Mouse (Mus musculus) limb, embryonic 15.5 days (tissue): ENCODE measurements around the gene Rabgap1. TPM values are rescaled to one million over a fixed set of nuclear protein-coding genes. Genes with fewer than 3 reads are reported as not detected.

ENCODE experiments used
- ATAC-seq: fragments of 200-750 bp; cut with Nextera tagmentation; 2 replicates; pipeline ENCODE4 v1.8.0; 2017; ENCODE audit warnings: low read depth, moderate TSS enrichment; ENCODE audit not compliant: insufficient number of reproducible peaks, low FRiP score, low TSS enrichment
- H3K27ac ChIP-seq: fragments of 300-500 bp; sonication (generic); 2 replicates; pipeline ENCODE4 v1.5.1; 2015; ENCODE audit warnings: moderate library complexity, mild to moderate bottlenecking, inconsistent platforms
- H3K27me3 ChIP-seq: fragments of 300-500 bp; sonication (generic); 2 replicates; pipeline ENCODE4 v1.6.1; 2015; ENCODE audit warnings: inconsistent platforms
- H3K36me3 ChIP-seq: fragments of 300-500 bp; sonication (generic); 2 replicates; pipeline ENCODE4 v1.6.1; 2015; ENCODE audit warnings: inconsistent platforms
- H3K4me1 ChIP-seq: fragments of 300-500 bp; sonication (generic); 2 replicates; pipeline ENCODE4 v1.6.1; 2015; ENCODE audit warnings: inconsistent platforms
- H3K4me2 ChIP-seq: fragments of 300-500 bp; sonication (generic); 2 replicates; pipeline ENCODE4 v1.6.1; 2015; ENCODE audit warnings: mild to moderate bottlenecking, inconsistent platforms
- H3K4me3 ChIP-seq: fragments of 300-500 bp; sonication (generic); 2 replicates; pipeline ENCODE4 v1.5.1; 2015; ENCODE audit warnings: mild to moderate bottlenecking, inconsistent platforms
- H3K9ac ChIP-seq: fragments of 300-500 bp; sonication (generic); 2 replicates; pipeline ENCODE4 v1.6.1; 2015; ENCODE audit warnings: inconsistent platforms
- H3K9me3 ChIP-seq: fragments of 300-500 bp; sonication (generic); 2 replicates; pipeline ENCODE4 v1.6.1; 2016; ENCODE audit warnings: inconsistent platforms
- WGBS: fragments of 180-500 bp; shearing (Covaris S2); methylation state at CpG from one replicate; pipeline ENCODE4 v1.1.7; 2015; 5-methylcytosine and 5-hydroxymethylcytosine counted together
- polyA plus RNA-seq: library from polyadenylated mRNA; unstranded; fragments of >200 nt; fragmentation: Nextera tagmentation; extraction: Ambion mirVana; gene quantifications from 2 replicates; pipeline ENCODE4 v1.2.1, GENCODE M21; 2015

Rabgap1 gene
- 42.2 and 45.1 TPM in 2 replicates for polyA plus RNA-seq

GRCm38 (mm10) chr2:37442611-37443591 is at the start of gene Rabgap1, which contains the start of the genes Zbtb26 and Zbtb6:
Rabgap1 (plus strand) TSS chr2:37443279.
Zbtb26 (minus strand) TSS chr2:37443135.
Zbtb6 (minus strand) TSS chr2:37443171.
- Histone ChIP-seq H3K4me1 (peaks cover 7% of the 10 kb centered on the region; the same call in 1 of the 2 replicates), H3K27ac (peak within 1 kb of the TSS; percentile 93), H3K4me2 (peak within 1 kb of the TSS; percentile 63), H3K36me3 (no peaks in the 10 kb centered on the region), H3K27me3 (no peaks in the 10 kb centered on the region), H3K4me3 (peak within 1 kb of the TSS; percentile 72), H3K9ac (peak within 1 kb of the TSS; percentile 91), H3K9me3 (no peaks in the 10 kb centered on the region)
- peak; percentile 97 for ATAC-seq
- WGBS = under 1% methylated on average over 51 of the region's 51 CpGs

GRCm38 (mm10) chr2:37395539-37395938 is 47.5 kb upstream of the Rabgap1 start:
- Histone ChIP-seq H3K9me3 (no peaks in the 10 kb centered on the region), H3K9ac (no peak overlapping the region), H3K4me1 (no peaks in the 10 kb centered on the region), H3K4me2 (no peak overlapping the region), H3K27ac (no peak overlapping the region), H3K36me3 (peaks cover 42% of the 10 kb centered on the region), H3K27me3 (no peaks in the 10 kb centered on the region), H3K4me3 (no peak overlapping the region)
- WGBS = 47% methylated on average over 1 of the region's 1 CpGs
- no peak for ATAC-seq

GRCm38 (mm10) chr2:37421903-37422302 is 21.2 kb upstream of the Rabgap1 start:
- no peaks in the 10 kb centered on the region for H3K9me3 ChIP-seq

GRCm38 (mm10) chr2:37422306-37423304 is 20.5 kb upstream of the Rabgap1 start, which contains the start of gene Rc3h2:
Rc3h2 (minus strand) TSS chr2:37422903.
- H3K27me3 ChIP-seq = no peaks in the 10 kb centered on the region
- peaks cover 1% of the 10 kb centered on the region; the same call in 1 of the 2 replicates for H3K36me3 ChIP-seq
- no peaks in the 10 kb centered on the region for H3K4me1 ChIP-seq
- peak within 1 kb of the TSS; percentile 55 for H3K4me2 ChIP-seq
- under 1% methylated on average over 75 of the region's 75 CpGs for WGBS
- ATAC-seq = peak; percentile 98
- no peaks in the 10 kb centered on the region for H3K9me3 ChIP-seq
- H3K9ac ChIP-seq = peak within 1 kb of the TSS; percentile 100
- peak within 1 kb of the TSS; percentile 87 for H3K4me3 ChIP-seq
- peak within 1 kb of the TSS; percentile 96 for H3K27ac ChIP-seq

More at GRCm38 (mm10) chr2:37421903-37422302, 21.2 kb upstream of the Rabgap1 start:
- Histone ChIP-seq H3K9ac (peak overlapping the region; percentile 100), H3K4me3 (peak overlapping the region; percentile 87), H3K36me3 (no peaks in the 10 kb centered on the region), H3K4me1 (no peaks in the 10 kb centered on the region), H3K27me3 (no peaks in the 10 kb centered on the region), H3K4me2 (peak overlapping the region; percentile 55), H3K27ac (peak overlapping the region; percentile 96)
- WGBS = under 1% methylated on average over 3 of the region's 3 CpGs
- ATAC-seq = no peak

GRCm38 (mm10) chr2:37423671-37424070 is 19.4 kb upstream of the Rabgap1 start:
- Histone ChIP-seq H3K4me1 (no peaks in the 10 kb centered on the region), H3K27me3 (no peaks in the 10 kb centered on the region), H3K27ac (no peak overlapping the region), H3K4me3 (no peak overlapping the region), H3K9ac (no peak overlapping the region), H3K9me3 (no peaks in the 10 kb centered on the region), H3K4me2 (no peak overlapping the region), H3K36me3 (peaks cover 8% of the 10 kb centered on the region; the same call in 1 of the 2 replicates)
- no peak for ATAC-seq
- 61% methylated on average over 3 of the region's 3 CpGs for WGBS

GRCm38 (mm10) chr2:37430593-37431464 is 12.2 kb upstream of the Rabgap1 start:
- Histone ChIP-seq H3K27ac (peak overlapping the region; percentile 98), H3K9me3 (no peaks in the 10 kb centered on the region), H3K9ac (peak overlapping the region; percentile 72), H3K4me2 (peak overlapping the region; percentile 74), H3K4me1 (peaks cover 14% of the 10 kb centered on the region), H3K4me3 (peak overlapping the region; percentile 82), H3K36me3 (peaks cover 15% of the 10 kb centered on the region), H3K27me3 (no peaks in the 10 kb centered on the region)
- ATAC-seq = peak; percentile 92
- 1% methylated on average over 38 of the region's 38 CpGs for WGBS

- Histone ChIP-seq H3K9me3 (no peaks in the 10 kb centered on the region), H3K4me3 (peak overlapping the region; percentile 82), H3K4me2 (peak overlapping the region; percentile 74), H3K9ac (peak overlapping the region; percentile 72; the same call in 1 of the 2 replicates), H3K36me3 (peaks cover 22% of the 10 kb centered on the region), H3K27ac (peak overlapping the region; percentile 98), H3K4me1 (peaks cover 14% of the 10 kb centered on the region), H3K27me3 (no peaks in the 10 kb centered on the region)
- 23% methylated on average over 7 of the region's 7 CpGs for WGBS
- ATAC-seq = no peak
Observed at GRCm38 (mm10) chr2:37431609-37432008, 11.5 kb upstream of the Rabgap1 start.

GRCm38 (mm10) chr2:37451667-37452375 is 8.7 kb downstream of the Rabgap1 start:
- H3K9me3 ChIP-seq = no peaks in the 10 kb centered on the region
- ATAC-seq = peak; percentile 96
- WGBS = 12% methylated on average over 26 of the region's 44 CpGs
- peak overlapping the region; percentile 90 for H3K9ac ChIP-seq
- H3K27ac ChIP-seq = peak overlapping the region; percentile 93
- H3K4me2 ChIP-seq = peak overlapping the region; percentile 70
- H3K4me3 ChIP-seq = peak overlapping the region; percentile 89
- H3K4me1 ChIP-seq = peaks cover 9% of the 10 kb centered on the region
- no peaks in the 10 kb centered on the region for H3K27me3 ChIP-seq
- H3K36me3 ChIP-seq = no peaks in the 10 kb centered on the region

GRCm38 (mm10) chr2:37452376-37452760 is 9.3 kb downstream of the Rabgap1 start:
- Histone ChIP-seq H3K9me3 (no peaks in the 10 kb centered on the region), H3K36me3 (no peaks in the 10 kb centered on the region), H3K27ac (peak overlapping the region; percentile 93), H3K4me2 (peak overlapping the region; percentile 70), H3K27me3 (no peaks in the 10 kb centered on the region), H3K9ac (peak overlapping the region; percentile 90), H3K4me3 (peak overlapping the region; percentile 89), H3K4me1 (peaks cover 9% of the 10 kb centered on the region)
- WGBS = under 1% methylated on average over 22 of the region's 24 CpGs
- peak; percentile 85 for ATAC-seq

- no peak for ATAC-seq
- H3K9ac ChIP-seq = no peak overlapping the region
- H3K4me2 ChIP-seq = no peak overlapping the region
- H3K4me3 ChIP-seq = no peak overlapping the region
- H3K4me1 ChIP-seq = no peaks in the 10 kb centered on the region
- H3K36me3 ChIP-seq = peaks cover 4% of the 10 kb centered on the region; the same call in 1 of the 2 replicates
- 91% methylated on average over 4 of the region's 4 CpGs for WGBS
- no peak overlapping the region for H3K27ac ChIP-seq
- H3K9me3 ChIP-seq = no peaks in the 10 kb centered on the region
- H3K27me3 ChIP-seq = no peaks in the 10 kb centered on the region
Observed at GRCm38 (mm10) chr2:37460707-37461106, 17.6 kb downstream of the Rabgap1 start.
